Mouse (Mus musculus) 3T3-L1 (cell line): Measurements from ENCODE around the gene Rhbdd2.
A peak's percentile ranks its signal among the peaks of the same experiment; 100 is the strongest.
"Not testable (repeated sequence)": the region's sequence is repeated elsewhere in the genome, so short reads cannot be mapped to it uniquely, and the experiment has no call there.

Source experiments
- DNase-seq: peaks from one replicate; pipeline ENCODE4 v3.0.0-alpha.2; 2015; ENCODE audit warnings: low read depth, low spot score

The Rhbdd2 gene

DNA sequence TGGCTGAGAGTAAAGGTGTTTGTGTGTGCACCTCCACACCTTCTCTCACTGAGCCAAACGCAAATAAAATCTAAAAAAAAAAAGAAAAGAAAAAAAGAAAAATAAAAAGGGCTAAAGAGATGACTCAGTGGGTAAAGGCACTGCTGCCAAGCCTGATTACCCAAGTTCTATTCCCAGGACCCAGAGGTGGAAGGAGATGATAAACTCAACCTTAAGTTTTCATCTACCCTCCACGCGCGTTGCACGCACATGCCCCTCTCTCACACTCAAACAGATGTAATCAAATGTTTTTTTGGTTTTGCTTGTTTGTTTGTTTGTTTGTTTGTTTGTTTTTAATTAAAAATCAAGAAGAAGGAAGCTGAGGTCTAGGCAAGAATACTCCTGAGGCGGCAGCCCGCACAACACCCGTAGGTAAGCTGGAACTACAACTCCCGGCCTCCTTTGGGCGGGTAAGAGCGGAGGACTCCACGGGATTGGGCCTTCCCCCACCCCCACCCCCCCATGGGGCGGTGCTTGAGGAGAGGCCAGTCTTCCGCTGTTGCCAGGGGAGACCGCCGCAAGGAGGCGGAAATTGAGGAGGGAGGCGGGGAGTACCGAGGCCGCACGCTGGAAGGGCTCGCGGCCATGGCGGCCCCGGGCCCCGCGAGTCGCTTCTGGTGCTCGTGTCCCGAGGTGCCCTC lies at the start of gene Rhbdd2:
TSS of gene Rhbdd2 (plus strand) at position 502 of the 680 bp plus-strand sequence.
- DNase-seq, result peak; percentile 98

DNA sequence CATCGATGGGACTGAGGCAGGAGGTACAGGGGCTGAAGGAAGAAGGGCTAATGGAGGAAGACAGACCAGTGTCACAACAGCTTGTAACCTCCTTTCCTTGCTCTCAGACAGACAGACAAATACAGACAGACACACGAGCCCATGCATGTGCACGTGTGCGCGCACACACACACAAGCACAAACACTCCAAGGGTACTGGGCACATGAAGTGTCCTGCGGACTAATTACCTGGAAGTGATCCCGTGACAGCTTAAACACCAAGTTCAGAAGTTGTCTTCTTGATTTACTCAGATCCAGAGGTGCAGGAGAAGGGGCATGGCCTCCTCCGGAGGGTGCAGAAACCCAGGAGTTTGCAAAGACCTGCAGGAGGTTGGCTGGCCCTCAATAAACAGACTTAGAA lies 46.7 kb upstream of the Rhbdd2 start:
- no peak for DNase-seq

DNA sequence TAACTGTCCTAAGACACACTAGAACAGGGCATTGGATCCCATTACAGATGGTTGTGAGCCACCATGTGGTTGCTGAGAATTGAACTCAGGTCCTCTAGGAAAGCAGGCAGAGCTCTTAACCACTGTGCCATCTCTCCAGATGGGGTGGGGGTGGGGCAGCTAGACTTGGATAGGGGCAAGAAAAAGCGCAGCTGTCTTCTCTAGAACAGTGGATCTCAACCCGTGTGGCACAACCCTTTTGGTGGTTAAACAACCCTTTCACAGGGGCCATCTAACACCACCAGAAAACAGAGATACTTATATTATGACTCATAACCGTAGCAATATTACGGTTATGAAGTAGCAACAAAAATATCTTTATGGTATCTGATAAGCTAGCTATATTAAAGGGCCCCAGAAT lies 44.7 kb upstream of the Rhbdd2 start:
- peak; percentile 55 for DNase-seq

DNA sequence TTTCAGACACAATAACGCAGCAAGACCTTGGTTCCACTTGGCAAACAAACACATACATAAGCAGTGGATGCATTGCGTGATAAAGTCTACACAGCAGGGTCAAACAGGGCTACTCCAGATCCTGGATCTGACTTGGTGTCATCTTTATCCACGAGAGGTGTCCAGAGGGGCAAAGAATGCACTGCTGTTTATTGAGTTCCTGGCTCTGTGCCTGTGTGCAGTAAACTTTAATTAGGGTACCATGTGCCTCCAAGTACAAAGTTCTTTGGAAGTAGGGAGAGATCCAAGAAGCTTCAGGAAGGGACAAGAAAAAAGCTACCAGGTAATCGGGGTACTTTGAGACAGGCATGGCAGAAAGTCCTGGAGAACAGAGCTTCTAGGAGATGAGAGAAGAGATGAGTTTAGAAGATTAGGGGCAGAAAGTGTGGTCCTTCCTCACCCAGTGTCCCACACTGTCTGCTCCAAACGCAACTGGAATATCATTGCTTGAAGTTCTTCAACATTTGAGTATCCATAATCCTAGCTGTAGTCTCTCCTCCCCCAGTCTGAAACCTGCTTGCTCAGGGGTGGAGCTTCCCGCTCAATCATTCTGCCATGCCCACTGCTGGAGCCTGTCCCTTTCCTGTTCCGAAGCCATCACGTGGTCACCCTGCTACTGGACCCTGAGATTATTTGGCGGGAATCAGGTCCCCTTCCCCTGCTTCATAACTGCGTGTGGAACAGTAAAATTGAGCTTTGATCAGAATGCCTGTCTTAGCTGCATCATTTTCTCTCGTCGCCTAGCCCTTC lies 42.2 kb upstream of the Rhbdd2 start:
- DNase-seq, result no peak

DNA sequence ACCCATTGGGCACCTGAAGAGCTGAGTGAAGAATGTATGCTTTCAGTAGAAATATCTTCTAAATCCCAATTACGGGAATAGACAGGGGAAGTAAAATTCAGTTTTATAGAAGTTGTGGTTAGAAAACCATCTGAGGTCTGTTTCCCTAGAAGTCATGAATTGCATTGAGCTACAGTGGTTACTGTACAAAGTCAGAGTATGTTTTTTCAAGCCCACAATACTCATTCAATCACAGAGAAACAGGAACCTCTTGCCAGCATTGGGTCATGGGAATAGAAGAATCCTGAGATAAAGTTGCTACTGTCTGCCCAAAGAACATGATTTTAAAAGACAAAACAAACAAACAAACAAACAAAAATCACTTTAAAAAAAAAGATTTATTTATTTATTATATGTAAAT lies 27.8 kb upstream of the Rhbdd2 start:
- not testable (repeated sequence) for DNase-seq

DNA sequence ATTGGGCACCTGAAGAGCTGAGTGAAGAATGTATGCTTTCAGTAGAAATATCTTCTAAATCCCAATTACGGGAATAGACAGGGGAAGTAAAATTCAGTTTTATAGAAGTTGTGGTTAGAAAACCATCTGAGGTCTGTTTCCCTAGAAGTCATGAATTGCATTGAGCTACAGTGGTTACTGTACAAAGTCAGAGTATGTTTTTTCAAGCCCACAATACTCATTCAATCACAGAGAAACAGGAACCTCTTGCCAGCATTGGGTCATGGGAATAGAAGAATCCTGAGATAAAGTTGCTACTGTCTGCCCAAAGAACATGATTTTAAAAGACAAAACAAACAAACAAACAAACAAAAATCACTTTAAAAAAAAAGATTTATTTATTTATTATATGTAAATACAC lies 25.7 kb upstream of the Rhbdd2 start:
- DNase-seq, result not testable (repeated sequence)

DNA sequence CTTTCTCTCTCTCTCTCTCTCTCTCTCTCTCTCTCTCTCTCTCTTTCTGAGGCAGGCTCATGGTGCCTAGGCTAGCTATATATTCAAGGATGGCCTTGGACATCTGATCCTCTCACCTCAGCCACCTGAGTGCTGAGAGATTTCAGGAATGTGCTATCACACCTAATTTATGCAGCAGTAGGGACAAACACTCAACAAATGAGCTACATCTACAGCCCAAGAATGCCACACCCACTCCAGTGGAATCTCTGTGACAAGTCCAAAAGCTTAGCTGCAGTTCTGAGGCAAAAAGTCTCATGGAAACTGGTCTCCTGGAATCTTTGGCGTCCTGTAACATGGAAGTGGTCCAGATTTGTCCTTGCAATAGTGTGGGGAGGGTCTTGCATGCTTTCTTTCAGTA lies 24.8 kb upstream of the Rhbdd2 start:
- DNase-seq, result no peak

DNA sequence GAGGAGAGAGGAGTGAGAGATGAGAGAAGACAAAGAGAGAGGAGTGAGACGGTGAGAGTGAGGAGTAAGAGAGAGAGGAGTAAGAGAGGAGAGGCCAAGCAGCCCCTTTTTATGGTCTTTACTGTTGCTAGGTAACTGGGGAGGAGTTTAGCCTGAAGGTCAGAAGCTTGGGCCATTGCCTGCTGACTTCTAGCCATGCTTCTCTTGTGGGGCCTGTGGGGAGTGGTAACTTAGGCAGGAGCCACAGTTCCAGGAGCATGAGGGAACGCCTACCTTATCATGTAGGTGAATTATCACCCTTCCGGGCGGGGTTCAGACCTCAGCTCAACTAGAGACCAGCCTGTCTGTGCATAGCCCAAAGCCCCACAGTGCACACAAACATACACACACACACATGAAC lies 22.6 kb upstream of the Rhbdd2 start:
- DNase-seq, result no peak

DNA sequence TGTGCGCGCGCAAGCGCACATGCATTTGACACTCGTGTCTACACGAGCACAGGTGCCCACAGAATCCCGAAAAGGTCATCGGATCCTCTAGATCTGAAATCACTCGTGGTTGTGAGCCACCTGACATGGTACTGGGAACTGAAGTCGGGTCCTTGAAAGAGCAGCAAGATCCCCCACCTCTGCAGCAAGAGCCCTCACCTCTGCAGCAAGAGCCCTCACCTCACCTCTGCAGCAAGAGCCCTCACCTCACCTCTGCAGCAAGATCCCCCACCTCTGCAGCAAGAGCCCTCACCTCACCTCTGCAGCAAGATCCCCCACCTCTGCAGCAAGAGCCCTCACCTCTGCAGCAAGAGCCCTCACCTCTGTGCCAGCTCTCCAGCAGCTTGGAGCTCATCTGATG lies 12.7 kb upstream of the Rhbdd2 start:
- not testable (repeated sequence) for DNase-seq

DNA sequence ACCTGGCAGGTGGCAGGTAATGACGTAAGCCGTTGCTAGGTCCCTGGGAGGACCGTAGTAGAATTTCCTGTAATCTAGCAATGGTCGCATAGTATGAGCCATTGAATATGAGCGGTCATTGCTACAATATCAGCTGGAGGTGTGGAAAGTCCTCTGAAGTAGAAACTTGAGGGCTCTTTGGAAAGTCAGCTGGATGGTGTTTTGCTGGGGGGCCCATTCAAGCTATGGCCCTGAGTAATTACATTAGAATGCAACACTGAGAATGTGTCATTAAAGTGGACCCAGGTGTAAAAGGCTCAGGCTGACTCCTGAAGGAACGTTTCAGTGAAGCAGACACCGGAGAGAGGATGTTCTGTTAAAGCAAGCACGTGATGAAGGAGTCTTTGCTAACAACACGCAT lies 11.9 kb upstream of the Rhbdd2 start:
- DNase-seq, result no peak

DNA sequence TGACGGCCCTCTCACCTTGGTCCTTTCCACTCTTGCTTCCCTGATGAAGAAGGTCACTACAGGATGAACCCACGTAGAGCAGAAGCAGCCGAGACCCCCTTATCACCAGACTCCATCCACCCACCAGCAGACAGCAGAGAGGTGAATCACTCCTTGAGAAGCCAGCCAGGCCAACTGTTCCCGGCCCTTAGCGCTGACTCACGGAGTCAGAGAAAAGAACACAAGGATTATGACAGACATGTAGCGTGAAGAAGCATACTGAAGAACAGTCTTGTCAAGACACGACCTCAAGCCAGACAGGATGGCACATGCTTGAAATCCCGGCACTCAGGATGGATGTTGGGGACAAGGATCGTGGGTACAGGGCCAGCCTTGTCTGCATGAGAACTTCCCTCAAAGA lies 10.7 kb upstream of the Rhbdd2 start:
- peak; percentile 83 for DNase-seq

DNA sequence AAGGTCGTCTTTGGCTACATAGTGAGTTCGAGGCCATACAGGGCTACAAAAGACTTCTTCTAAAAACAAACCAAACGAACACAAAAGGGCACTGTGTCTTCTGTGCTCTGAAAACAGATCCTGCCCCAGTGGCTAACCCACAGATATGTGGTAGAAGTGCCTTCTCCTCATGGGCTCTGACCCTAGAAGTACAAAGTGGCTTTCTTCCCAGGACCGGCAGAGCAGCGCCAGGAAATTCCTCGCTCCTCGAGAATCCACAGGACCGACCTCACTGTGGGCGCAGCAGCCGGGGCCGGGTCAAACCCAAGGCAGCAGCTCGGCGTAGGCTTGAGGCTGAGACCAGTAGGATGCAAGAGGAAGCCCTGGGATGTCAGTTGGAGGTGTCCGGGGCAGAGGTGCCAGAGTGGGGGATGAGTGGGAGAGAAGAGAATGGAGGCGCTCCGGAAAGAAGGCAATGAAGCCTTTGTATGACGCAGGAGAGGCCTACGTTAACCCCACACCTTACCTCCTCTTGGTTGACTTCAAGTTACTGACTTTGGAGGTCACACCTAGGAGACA lies 9.3 kb upstream of the Rhbdd2 start:
- no peak for DNase-seq

DNA sequence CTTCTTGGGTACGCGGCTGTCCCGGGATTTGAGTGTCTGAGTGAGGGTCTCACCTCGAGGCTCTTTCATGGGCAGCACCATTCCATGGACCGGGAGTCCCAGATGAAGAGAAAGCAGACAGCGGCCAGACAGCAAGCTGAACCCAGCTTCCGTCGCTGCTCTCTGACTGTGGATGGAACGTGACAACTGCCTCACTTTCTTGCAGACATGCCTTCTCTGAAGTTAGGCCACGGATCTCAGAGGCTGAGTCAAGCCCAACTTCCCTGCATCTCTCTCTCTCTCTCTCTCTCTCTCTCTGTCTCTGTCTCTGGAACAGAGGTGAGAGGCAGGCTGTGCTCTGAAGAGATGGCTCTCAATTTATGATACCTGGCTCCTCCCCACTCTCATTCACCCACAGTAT lies 3.5 kb upstream of the Rhbdd2 start:
- DNase-seq, result no peak

DNA sequence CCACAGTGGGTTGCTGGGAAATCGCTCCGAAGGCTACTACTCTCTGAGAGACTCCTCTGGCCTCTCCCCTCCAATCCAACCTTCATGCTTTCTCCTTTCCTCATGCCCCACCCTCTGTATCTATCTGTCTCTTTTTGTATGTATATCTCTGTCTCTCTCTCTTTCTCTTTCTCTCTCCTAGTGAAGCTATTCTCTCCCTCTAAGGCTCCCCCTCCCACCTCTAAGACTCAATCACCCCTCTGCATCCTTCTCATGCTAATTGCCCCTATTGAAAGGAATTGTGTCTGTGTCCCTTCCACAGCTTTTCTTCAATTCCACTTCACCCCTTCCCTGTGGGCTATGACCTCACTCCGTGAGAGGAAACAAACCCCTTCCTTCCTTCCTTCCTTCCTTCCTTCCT lies 3.0 kb upstream of the Rhbdd2 start:
- DNase-seq, result no peak

DNA sequence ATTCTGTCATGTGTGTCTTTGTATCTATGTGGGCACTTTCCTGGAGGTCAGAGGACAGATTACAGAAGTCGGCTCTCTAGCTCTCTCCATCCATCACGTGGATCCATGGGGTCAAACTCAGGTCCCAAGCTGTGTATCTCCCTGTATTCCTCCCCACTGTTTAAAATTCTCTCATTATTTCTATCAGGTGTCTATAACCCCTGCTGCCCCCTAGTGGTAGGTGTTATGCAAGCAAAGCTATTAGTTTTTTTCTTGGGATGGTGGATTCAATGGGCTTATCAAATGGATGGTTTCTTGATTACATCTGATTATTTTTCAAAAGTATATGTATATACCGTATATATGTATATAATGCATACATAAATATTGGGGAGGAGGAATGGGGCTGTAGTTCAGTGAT lies 1.8 kb upstream of the Rhbdd2 start:
- DNase-seq, result peak; percentile 82

DNA sequence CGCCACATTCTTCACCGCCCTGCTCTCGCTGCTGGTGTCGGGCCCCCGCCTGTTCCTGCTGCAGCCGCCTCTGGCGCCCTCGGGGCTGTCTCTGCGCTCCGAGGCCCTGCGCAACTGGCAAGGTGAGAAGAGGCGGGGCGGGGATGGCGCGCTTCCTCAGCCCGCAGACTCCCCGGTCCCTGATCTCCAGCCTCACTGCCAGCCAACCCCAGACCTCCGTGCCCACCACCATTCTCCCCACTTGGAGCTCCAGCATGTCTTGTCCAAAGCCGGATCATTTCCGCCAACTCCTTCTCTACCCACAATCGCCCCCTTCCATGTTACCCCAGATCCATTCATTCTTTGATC lies 353 bp downstream of the Rhbdd2 start:
- no peak for DNase-seq

DNA sequence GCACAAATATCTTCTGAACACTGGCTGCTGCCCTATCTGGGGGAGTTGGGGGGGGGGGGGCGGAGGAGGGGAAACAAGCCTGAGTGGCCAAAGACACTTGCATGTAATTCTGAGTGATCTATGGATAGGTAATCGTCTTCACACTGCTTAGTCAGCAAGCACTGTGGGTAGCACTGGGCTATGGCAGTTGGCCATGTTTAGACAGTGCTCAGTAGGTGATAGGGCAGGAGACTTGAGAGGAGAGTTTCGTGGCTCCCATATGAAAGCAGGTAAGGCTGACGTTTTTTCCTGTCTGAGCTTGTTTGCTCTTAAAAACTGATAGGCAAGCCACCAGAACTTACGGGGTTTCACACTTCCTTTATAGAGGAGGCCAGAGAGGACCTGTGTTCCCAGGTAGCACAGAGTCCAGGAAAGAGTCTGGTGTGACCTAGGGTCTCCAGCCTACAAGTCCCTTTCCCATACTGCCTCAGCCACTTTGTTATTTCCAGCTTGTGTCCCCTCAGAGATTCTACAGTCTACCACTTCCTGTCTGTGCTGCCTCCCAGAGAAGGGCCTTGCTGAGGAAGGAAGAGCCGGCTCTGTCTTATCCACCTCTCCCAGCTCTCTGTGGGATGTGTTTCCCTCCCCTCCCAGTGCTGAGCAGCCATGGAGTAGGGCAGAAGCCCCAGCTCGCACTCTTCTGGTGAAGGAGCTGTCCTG lies 7.5 kb downstream of the Rhbdd2 start:
- no peak for DNase-seq

DNA sequence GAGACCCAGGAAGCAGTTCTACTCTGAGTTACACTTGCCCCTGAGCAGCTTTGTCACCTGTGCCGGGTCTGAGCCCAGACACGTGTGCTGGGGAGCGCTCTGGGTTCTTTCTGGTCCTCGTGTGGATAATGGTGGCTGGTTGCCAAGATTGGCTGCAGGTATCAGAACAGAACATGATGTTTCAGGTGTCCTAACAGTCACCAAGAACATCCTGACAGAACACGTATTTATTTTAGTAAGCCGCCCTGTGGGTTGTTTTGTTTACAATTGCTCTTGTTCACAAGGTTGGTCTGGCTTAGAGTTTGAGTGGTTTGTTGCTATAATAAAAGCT lies 8.0 kb downstream of the Rhbdd2 start:
- no peak for DNase-seq

DNA sequence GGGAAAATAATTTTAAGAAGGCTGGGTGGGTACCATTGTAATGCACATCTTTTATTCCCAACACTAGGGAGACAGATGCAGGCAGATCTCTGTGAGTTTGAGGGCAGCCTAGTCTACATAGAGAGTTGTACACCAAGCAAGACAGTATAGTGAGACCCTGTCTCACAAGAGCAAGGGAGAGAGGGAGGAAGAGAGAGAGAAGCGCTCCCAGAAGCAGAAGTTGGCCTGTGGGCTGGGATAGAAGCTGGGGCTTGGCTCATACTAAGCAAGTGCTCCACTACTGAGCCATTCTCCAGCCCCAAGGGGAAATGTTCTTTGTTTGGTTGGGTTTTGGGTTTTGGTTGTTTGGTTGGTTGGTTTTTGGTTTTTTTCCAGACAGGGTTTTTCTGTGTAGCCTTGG lies 8.6 kb downstream of the Rhbdd2 start:
- DNase-seq, result no peak

DNA sequence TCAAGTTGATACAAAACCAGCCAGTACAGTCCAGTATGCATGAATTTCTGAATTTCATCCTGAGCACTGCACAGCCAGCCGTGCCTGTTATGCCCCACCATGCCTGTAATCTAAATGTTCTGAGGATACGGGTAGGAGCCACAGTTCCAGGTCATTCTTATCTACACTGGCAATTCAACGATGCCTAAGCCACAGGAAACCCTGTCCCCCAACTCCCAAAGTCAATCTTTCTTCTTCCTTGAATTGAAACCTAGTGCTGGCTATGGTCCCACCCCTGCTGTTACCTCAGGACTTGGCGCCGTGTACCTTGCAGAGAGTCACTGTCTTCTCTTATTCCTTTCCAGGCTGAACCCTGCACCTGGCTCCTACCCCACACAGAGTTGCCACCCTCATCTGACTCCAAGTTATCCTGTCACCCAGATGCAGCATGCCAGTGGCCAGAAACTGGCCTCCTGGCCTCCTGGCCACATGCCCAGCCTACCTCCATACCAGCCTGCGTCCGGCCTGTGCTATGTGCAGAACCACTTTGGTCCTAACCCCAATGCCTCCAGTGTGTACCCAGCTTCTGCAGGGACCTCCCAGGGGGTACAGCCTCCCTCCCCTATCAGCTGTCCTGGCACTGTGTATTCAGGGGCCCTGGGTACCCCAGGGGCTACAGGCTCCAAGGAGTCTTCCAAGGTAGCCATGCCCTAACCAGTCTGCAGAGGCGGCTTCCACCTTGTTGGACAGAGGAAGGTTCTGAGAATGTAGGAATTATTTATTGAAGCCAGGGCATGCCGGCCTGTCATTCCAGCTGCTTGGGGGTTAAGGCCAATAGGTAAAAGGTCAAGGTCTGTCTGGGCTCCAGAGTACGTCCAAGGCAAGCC lies 10.5 kb downstream of the Rhbdd2 start:
- DNase-seq, result no peak

DNA sequence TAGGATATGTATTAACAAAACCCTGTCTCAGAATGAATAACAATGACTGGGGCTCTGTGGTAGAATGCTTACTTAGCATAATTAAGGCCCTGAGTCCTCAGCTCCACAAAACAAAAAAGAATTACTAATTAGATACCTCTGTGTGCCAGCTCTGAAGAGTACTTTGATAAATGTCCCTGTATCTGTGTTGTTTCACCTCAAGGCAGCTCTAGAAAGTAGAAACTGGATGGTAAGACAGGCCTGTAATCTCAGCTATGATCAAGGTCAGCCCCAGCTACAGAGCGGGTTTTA lies 11.1 kb downstream of the Rhbdd2 start:
- no peak for DNase-seq

DNA sequence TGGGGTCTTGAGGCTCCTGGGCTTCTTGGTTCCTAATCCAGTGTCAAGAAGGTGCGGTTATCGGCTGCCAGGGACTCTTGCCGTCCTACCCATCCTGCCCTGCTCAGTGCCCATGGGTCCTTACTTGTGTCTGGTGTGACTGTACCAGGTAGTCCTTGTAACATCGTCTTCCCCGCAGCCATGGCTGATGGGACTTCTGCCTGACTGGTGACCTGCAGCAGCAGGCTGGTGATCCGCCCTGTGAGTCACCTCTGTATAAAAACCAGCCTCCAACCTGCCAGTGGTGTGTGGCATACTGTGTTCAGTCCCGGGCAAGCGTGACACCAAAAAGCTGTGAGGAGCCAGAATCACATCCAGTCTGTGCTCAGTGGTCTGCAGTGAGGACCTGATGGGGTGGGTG lies 11.5 kb downstream of the Rhbdd2 start:
- no peak for DNase-seq
